Mouse (Mus musculus) natural killer cell, adult 2 months (primary cell): Measurements from ENCODE around the gene Pde10a.
A peak's percentile ranks its signal among the peaks of the same experiment; 100 is the strongest.

ENCODE experiments used
- DNase-seq, 2 experiments: peaks; one replicate each; pipeline ENCODE4 v3.0.0; 2022; ENCODE audit warnings: low spot score in 2 of 2

The Pde10a gene

GRCm38 (mm10) chr17:8801083-8801854 is 276.1 kb downstream of the Pde10a start:
- DNase-seq: no peak

GRCm38 (mm10) chr17:8801855-8802104 is 276.6 kb downstream of the Pde10a start:
- no peak for DNase-seq

GRCm38 (mm10) chr17:8802161-8802888 is 277.2 kb downstream of the Pde10a start:
- peak; percentile 18 to 20 for DNase-seq

- DNase-seq: no peak
Observed at GRCm38 (mm10) chr17:8802889-8803799, 278.0 kb downstream of the Pde10a start.

GRCm38 (mm10) chr17:8807345-8807744 is 282.2 kb downstream of the Pde10a start:
- no peak for DNase-seq

- no peak for DNase-seq
Observed at GRCm38 (mm10) chr17:8809771-8810170, 284.6 kb downstream of the Pde10a start.

GRCm38 (mm10) chr17:8810201-8810600 is 285.0 kb downstream of the Pde10a start:
- DNase-seq: no peak

- DNase-seq: no peak
Observed at GRCm38 (mm10) chr17:8812228-8812865, 287.2 kb downstream of the Pde10a start.

- no peak for DNase-seq
Observed at GRCm38 (mm10) chr17:8813773-8814491, 288.8 kb downstream of the Pde10a start.

GRCm38 (mm10) chr17:8815376-8815775 is 290.2 kb downstream of the Pde10a start:
- no peak for DNase-seq

- no peak for DNase-seq
Observed at GRCm38 (mm10) chr17:8815864-8816263, 290.7 kb downstream of the Pde10a start.

- no peak for DNase-seq
Observed at GRCm38 (mm10) chr17:8818675-8819074, 293.5 kb downstream of the Pde10a start.

- no peak for DNase-seq
Observed at GRCm38 (mm10) chr17:8823548-8823947, 298.4 kb downstream of the Pde10a start.

GRCm38 (mm10) chr17:8827204-8827603 is 302.0 kb downstream of the Pde10a start:
- DNase-seq: no peak

- DNase-seq: no peak
Observed at GRCm38 (mm10) chr17:8831001-8831400, 305.8 kb downstream of the Pde10a start.

- DNase-seq: no peak
Observed at GRCm38 (mm10) chr17:8836292-8836691, 311.1 kb downstream of the Pde10a start.

- no peak for DNase-seq
Observed at GRCm38 (mm10) chr17:8838252-8838651, 313.1 kb downstream of the Pde10a start.

- no peak for DNase-seq
Observed at GRCm38 (mm10) chr17:8839237-8840011, 314.3 kb downstream of the Pde10a start.

GRCm38 (mm10) chr17:8841094-8841493 is 315.9 kb downstream of the Pde10a start:
- DNase-seq: no peak

- DNase-seq: no peak
Observed at GRCm38 (mm10) chr17:8841897-8842540, 316.8 kb downstream of the Pde10a start.
